Mouse (Mus musculus) heart, embryonic 13.5 days (tissue): ENCODE data around the gene Vti1a. TPM values are rescaled to one million over a fixed set of nuclear protein-coding genes. Genes with fewer than 3 reads are reported as not detected.

Experiments
- ATAC-seq: fragments of 200-750 bp; cut with Nextera tagmentation; 2 replicates; pipeline ENCODE4 v1.8.0; 2017; ENCODE audit warnings: moderate TSS enrichment; ENCODE audit not compliant: insufficient number of reproducible peaks, low FRiP score, low TSS enrichment; ENCODE audit errors: extremely low read depth
- H3K27ac ChIP-seq: fragments of 300-500 bp; sonication (generic); replicated peaks from 2 replicates; pipeline ENCODE4 v1.5.1; 2015; ENCODE audit warnings: moderate library complexity, mild to moderate bottlenecking, inconsistent platforms
- H3K27me3 ChIP-seq: fragments of 300-500 bp; sonication (generic); replicated peaks from 2 replicates; pipeline ENCODE4 v1.6.1; 2015; ENCODE audit warnings: mild to moderate bottlenecking, inconsistent platforms
- H3K36me3 ChIP-seq: fragments of 300-500 bp; sonication (generic); 2 replicates; pipeline ENCODE4 v1.6.1; 2015; ENCODE audit warnings: mild to moderate bottlenecking, inconsistent platforms
- H3K4me1 ChIP-seq: fragments of 300-500 bp; sonication (generic); 2 replicates; pipeline ENCODE4 v1.6.1; 2015; ENCODE audit warnings: inconsistent platforms
- H3K4me2 ChIP-seq: fragments of 300-500 bp; sonication (generic); 2 replicates; pipeline ENCODE4 v1.6.1; 2015; ENCODE audit warnings: inconsistent platforms, mild to moderate bottlenecking, moderate library complexity
- H3K4me3 ChIP-seq: fragments of 300-500 bp; sonication (generic); 2 replicates; pipeline ENCODE4 v1.5.1; 2015; ENCODE audit warnings: moderate library complexity, mild to moderate bottlenecking, inconsistent platforms
- H3K9ac ChIP-seq: fragments of 300-500 bp; sonication (generic); 2 replicates; pipeline ENCODE4 v1.6.1; 2015; ENCODE audit warnings: inconsistent platforms, mild to moderate bottlenecking, moderate library complexity
- H3K9me3 ChIP-seq: fragments of 300-500 bp; sonication (generic); 2 replicates; pipeline ENCODE4 v1.6.1; 2016; ENCODE audit warnings: inconsistent platforms
- WGBS: fragments of 180-500 bp; shearing (Covaris S2); methylation state at CpG from one replicate; pipeline ENCODE4 v1.1.7; 2015; ENCODE audit warnings: mixed read lengths; 5-methylcytosine and 5-hydroxymethylcytosine counted together
- polyA plus RNA-seq: library from polyadenylated mRNA; unstranded; fragments of >200 nt; fragmentation: Nextera tagmentation; extraction: Ambion mirVana; gene quantifications from 2 replicates; pipeline ENCODE4 v1.2.1, GENCODE M21; 2015

Gene Vti1a
- polyA plus RNA-seq, 1 experiment from 2014 or later = 14.7 TPM

DNA sequence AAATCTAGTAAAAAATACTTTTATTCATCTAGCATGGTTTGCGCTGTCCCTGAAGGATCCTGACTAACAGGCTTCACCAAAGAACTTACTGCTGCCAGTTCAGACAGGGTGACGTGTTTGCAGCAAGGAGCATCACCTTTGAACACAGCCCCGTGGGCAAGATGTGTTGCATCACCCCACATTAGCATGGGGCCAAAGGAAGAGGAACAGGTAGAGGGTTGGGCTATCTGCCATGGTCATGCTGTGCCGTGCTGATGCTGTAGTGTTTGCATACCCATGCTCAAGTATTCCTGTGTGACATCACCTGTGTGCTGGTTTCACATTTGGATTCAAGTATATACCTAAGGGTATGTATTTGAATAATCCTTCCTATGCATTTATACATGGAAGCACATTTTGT is 147.6 kb downstream of the Vti1a start:
- no peak for ATAC-seq
- H3K4me1 ChIP-seq = no peaks in the 10 kb centered on the region
- 81% methylated on average over 4 of the region's 4 CpGs for WGBS
- no peak overlapping the region for H3K4me2 ChIP-seq
- no peaks in the 10 kb centered on the region for H3K36me3 ChIP-seq
- no peak overlapping the region for H3K27ac ChIP-seq
- no peaks in the 10 kb centered on the region for H3K9me3 ChIP-seq
- no peaks in the 10 kb centered on the region for H3K27me3 ChIP-seq
- no peak overlapping the region for H3K4me3 ChIP-seq
- H3K9ac ChIP-seq = no peak overlapping the region

GRCm38 (mm10) chr19:55469301-55470051 is 153.4 kb downstream of the Vti1a start:
- 77% methylated on average over 21 of the region's 21 CpGs for WGBS
- Histone ChIP-seq H3K9me3 (no peaks in the 10 kb centered on the region), H3K27me3 (no peaks in the 10 kb centered on the region), H3K27ac (no peak overlapping the region), H3K36me3 (no peaks in the 10 kb centered on the region), H3K9ac (no peak overlapping the region), H3K4me2 (no peak overlapping the region), H3K4me3 (no peak overlapping the region), H3K4me1 (peaks cover 21% of the 10 kb centered on the region)
- no peak for ATAC-seq

GRCm38 (mm10) chr19:55472582-55472981 is 156.5 kb downstream of the Vti1a start:
- ATAC-seq = no peak
- no peaks in the 10 kb centered on the region for H3K27me3 ChIP-seq
- no peak overlapping the region for H3K27ac ChIP-seq
- 0 out of 2 replicates have a peak overlapping the region, but pooled peaks have one; percentile 2 for H3K4me2 ChIP-seq
- no peaks in the 10 kb centered on the region for H3K9me3 ChIP-seq
- H3K4me3 ChIP-seq = no peak overlapping the region
- H3K9ac ChIP-seq = no peak overlapping the region
- H3K36me3 ChIP-seq = no peaks in the 10 kb centered on the region
- WGBS = 30% methylated on average over 8 of the region's 8 CpGs
- peaks cover 21% of the 10 kb centered on the region for H3K4me1 ChIP-seq

DNA sequence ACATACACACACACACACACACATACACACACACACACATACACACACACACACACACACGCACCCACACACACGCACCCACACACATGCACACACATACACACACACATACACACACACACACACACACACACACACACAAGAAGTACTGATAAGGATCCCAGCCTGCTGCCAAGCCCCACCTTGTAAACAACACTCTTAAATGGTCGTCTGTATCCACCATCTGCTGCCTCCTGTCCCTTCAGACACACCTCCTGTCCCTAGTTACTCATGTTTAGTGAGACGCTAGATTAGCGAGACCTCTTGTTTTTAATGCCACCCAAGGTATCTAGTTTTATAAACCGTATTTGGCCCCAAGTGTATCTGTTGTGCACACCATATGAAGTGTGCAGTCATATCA is 158.1 kb downstream of the Vti1a start:
- H3K4me3 ChIP-seq = no peak overlapping the region
- 76% methylated on average over 6 of the region's 6 CpGs for WGBS
- no peak for ATAC-seq

GRCm38 (mm10) chr19:55480526-55480925 is 164.4 kb downstream of the Vti1a start:
- Histone ChIP-seq H3K27ac (no peak overlapping the region), H3K9me3 (no peaks in the 10 kb centered on the region), H3K36me3 (no peaks in the 10 kb centered on the region), H3K27me3 (no peaks in the 10 kb centered on the region), H3K4me1 (peaks cover 18% of the 10 kb centered on the region), H3K4me3 (no peak overlapping the region), H3K9ac (no peak overlapping the region), H3K4me2 (no peak overlapping the region)
- WGBS = 86% methylated on average over 5 of the region's 5 CpGs
- ATAC-seq = no peak

More for the DNA sequence above, 158.1 kb downstream of the Vti1a start:
- Histone ChIP-seq H3K27me3 (no peaks in the 10 kb centered on the region), H3K4me2 (no peak overlapping the region), H3K27ac (no peak overlapping the region), H3K9ac (no peak overlapping the region), H3K9me3 (no peaks in the 10 kb centered on the region), H3K4me1 (peaks cover 21% of the 10 kb centered on the region), H3K36me3 (no peaks in the 10 kb centered on the region)

DNA sequence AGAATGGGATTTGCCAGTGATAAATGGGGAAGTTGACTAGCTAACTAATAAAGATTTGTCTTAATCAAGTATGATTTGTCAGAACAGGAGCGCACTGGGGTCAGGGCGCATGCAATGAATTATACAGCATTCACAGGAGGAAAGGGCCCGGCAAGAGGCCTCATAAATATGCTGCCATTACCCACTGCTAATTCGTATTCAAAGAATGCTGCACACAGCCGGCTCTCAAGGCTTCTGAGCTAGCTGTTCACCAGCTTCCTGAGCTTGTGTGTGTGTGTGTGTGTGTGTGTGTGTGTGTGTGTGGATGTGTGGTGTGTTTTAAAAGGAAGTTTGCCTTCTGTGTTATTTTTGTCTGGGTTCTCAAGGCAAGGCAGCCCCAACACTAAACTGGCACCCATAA is 165.2 kb downstream of the Vti1a start:
- no peak for ATAC-seq

GRCm38 (mm10) chr19:55483526-55483925 is 167.4 kb downstream of the Vti1a start:
- no peaks in the 10 kb centered on the region for H3K27me3 ChIP-seq
- 34% methylated on average over 5 of the region's 5 CpGs for WGBS
- peaks cover 18% of the 10 kb centered on the region for H3K4me1 ChIP-seq
- no peaks in the 10 kb centered on the region for H3K9me3 ChIP-seq
- H3K4me2 ChIP-seq = peak overlapping the region; percentile 25; the same call in 1 of the 2 replicates
- no peak overlapping the region for H3K9ac ChIP-seq
- H3K27ac ChIP-seq = peak overlapping the region; percentile 21; the same call in 1 of the 2 replicates
- ATAC-seq = no peak
- H3K4me3 ChIP-seq = no peak overlapping the region
- no peaks in the 10 kb centered on the region for H3K36me3 ChIP-seq

More for the DNA sequence above, 165.2 kb downstream of the Vti1a start:
- peaks cover 18% of the 10 kb centered on the region for H3K4me1 ChIP-seq
- no peaks in the 10 kb centered on the region for H3K36me3 ChIP-seq
- H3K4me3 ChIP-seq = no peak overlapping the region
- no peaks in the 10 kb centered on the region for H3K9me3 ChIP-seq
- H3K9ac ChIP-seq = no peak overlapping the region
- H3K4me2 ChIP-seq = no peak overlapping the region
- no peak overlapping the region for H3K27ac ChIP-seq
- 68% methylated on average over 5 of the region's 5 CpGs for WGBS
- H3K27me3 ChIP-seq = no peaks in the 10 kb centered on the region

GRCm38 (mm10) chr19:55484559-55484958 is 168.5 kb downstream of the Vti1a start:
- WGBS = 75% methylated on average over 6 of the region's 6 CpGs
- no peak overlapping the region for H3K4me2 ChIP-seq
- H3K36me3 ChIP-seq = no peaks in the 10 kb centered on the region
- ATAC-seq = no peak
- no peaks in the 10 kb centered on the region for H3K9me3 ChIP-seq
- no peaks in the 10 kb centered on the region for H3K27me3 ChIP-seq
- H3K27ac ChIP-seq = no peak overlapping the region
- no peak overlapping the region for H3K9ac ChIP-seq
- H3K4me3 ChIP-seq = no peak overlapping the region
- peaks cover 18% of the 10 kb centered on the region for H3K4me1 ChIP-seq

DNA sequence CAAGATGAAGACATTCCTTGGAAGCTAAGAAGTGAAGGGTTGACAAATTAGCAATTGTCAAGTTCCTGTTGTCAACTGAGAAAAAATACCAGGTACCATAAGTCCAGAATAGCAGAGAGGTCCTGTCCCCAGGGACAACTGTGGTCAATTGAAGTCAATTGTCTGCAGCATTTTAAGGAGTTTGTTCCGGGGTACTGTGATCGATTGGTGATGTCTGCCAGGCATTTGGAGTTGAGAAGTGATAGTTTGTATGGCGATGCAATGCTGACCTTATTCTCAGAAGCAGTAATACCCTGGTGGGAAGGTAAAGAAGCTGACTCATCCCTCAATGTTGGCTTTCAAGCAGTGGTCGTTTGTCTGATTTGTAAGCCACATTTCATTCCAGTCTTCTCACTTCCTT is 170.4 kb downstream of the Vti1a start:
- Histone ChIP-seq H3K36me3 (no peaks in the 10 kb centered on the region), H3K9ac (no peak overlapping the region), H3K27ac (no peak overlapping the region), H3K9me3 (no peaks in the 10 kb centered on the region), H3K27me3 (no peaks in the 10 kb centered on the region), H3K4me1 (peaks cover 18% of the 10 kb centered on the region), H3K4me2 (no peak overlapping the region), H3K4me3 (no peak overlapping the region)
- 70% methylated on average over 4 of the region's 4 CpGs for WGBS
- ATAC-seq = no peak

- no peak overlapping the region for H3K27ac ChIP-seq
- H3K27me3 ChIP-seq = no peaks in the 10 kb centered on the region
- H3K9me3 ChIP-seq = no peaks in the 10 kb centered on the region
- no peak overlapping the region for H3K9ac ChIP-seq
- H3K4me1 ChIP-seq = peaks cover 8% of the 10 kb centered on the region; the same call in 1 of the 2 replicates
- WGBS = 56% methylated on average over 15 of the region's 15 CpGs
- no peak overlapping the region for H3K4me3 ChIP-seq
- no peak for ATAC-seq
- H3K36me3 ChIP-seq = no peaks in the 10 kb centered on the region
- H3K4me2 ChIP-seq = no peak overlapping the region
These were observed 175.3 kb downstream of the Vti1a start for GRCm38 (mm10) chr19:55491126-55492076.

- no peak overlapping the region for H3K4me3 ChIP-seq
- peaks cover 8% of the 10 kb centered on the region; the same call in 1 of the 2 replicates for H3K36me3 ChIP-seq
- H3K27me3 ChIP-seq = no peaks in the 10 kb centered on the region
- peaks cover 10% of the 10 kb centered on the region for H3K4me1 ChIP-seq
- no peak overlapping the region for H3K4me2 ChIP-seq
- ATAC-seq = no peak
- H3K27ac ChIP-seq = no peak overlapping the region
- WGBS = 59% methylated on average over 9 of the region's 9 CpGs
- no peak overlapping the region for H3K9ac ChIP-seq
- H3K9me3 ChIP-seq = no peaks in the 10 kb centered on the region
These were observed 180.2 kb downstream of the Vti1a start for GRCm38 (mm10) chr19:55496333-55496732.
